Mouse (Mus musculus) midbrain, embryonic 15.5 days (tissue): ENCODE results near the gene Gm7075. TPM values are rescaled to one million over a fixed set of nuclear protein-coding genes. Genes with fewer than 3 reads are reported as not detected.
A peak's percentile ranks its signal among the peaks of the same experiment; 100 is the strongest.
"Not testable (repeated sequence)": the region's sequence is repeated elsewhere in the genome, so short reads cannot be mapped to it uniquely, and the experiment has no call there.

ENCODE experiments used
- ATAC-seq: fragments of 200-750 bp; cut with Nextera tagmentation; replicated peaks from 2 replicates; pipeline ENCODE4 v1.8.0; 2017; ENCODE audit warnings: moderate TSS enrichment
- H3K27ac ChIP-seq: fragments of 300-500 bp; sonication (generic); 2 replicates; pipeline ENCODE4 v1.5.1; 2015; ENCODE audit warnings: mild to moderate bottlenecking, inconsistent platforms
- H3K27me3 ChIP-seq: fragments of 300-500 bp; sonication (generic); replicated peaks from 2 replicates; pipeline ENCODE4 v1.6.1; 2015; ENCODE audit warnings: inconsistent platforms
- H3K36me3 ChIP-seq: fragments of 300-500 bp; sonication (generic); replicated peaks from 2 replicates; pipeline ENCODE4 v1.6.1; 2015; ENCODE audit warnings: inconsistent platforms
- H3K4me1 ChIP-seq: fragments of 300-500 bp; sonication (generic); 2 replicates; pipeline ENCODE4 v1.6.1; 2015; ENCODE audit warnings: inconsistent platforms
- H3K4me2 ChIP-seq: fragments of 300-500 bp; sonication (generic); 2 replicates; pipeline ENCODE4 v1.6.1; 2015; ENCODE audit warnings: inconsistent platforms, mild to moderate bottlenecking, moderate library complexity
- H3K4me3 ChIP-seq: fragments of 300-500 bp; sonication (generic); 2 replicates; pipeline ENCODE4 v1.5.1; 2015; ENCODE audit warnings: mild to moderate bottlenecking, inconsistent platforms
- H3K9ac ChIP-seq: fragments of 300-500 bp; sonication (generic); 2 replicates; pipeline ENCODE4 v1.6.1; 2015; ENCODE audit warnings: mild to moderate bottlenecking, inconsistent platforms
- H3K9me3 ChIP-seq: fragments of 300-500 bp; sonication (generic); 2 replicates; pipeline ENCODE4 v1.6.1; 2016; ENCODE audit warnings: inconsistent platforms
- WGBS: fragments of 180-500 bp; shearing (Covaris S2); methylation state at CpG from one replicate; pipeline ENCODE4 v1.1.7; 2015; ENCODE audit warnings: mixed read lengths; 5-methylcytosine and 5-hydroxymethylcytosine counted together
- polyA plus RNA-seq: library from polyadenylated mRNA; unstranded; fragments of >200 nt; fragmentation: Nextera tagmentation; extraction: Ambion mirVana; gene quantifications from 2 replicates; pipeline ENCODE4 v1.2.1, GENCODE M21; 2015

Gene Gm7075
- polyA plus RNA-seq, 1 experiment from 2014 or later = not detected

GRCm38 (mm10) chr10:63412756-63413155, 8.8 kb downstream of the Gm7075 start:
- WGBS = 92% methylated on average over 17 of the region's 17 CpGs
- ATAC-seq = no peak
- H3K4me2 ChIP-seq = no peak overlapping the region
- no peak overlapping the region for H3K9ac ChIP-seq
- H3K9me3 ChIP-seq = no peaks in the 10 kb centered on the region
- H3K36me3 ChIP-seq = no peaks in the 10 kb centered on the region
- no peak overlapping the region for H3K4me3 ChIP-seq
- no peaks in the 10 kb centered on the region for H3K27me3 ChIP-seq
- H3K27ac ChIP-seq = no peak overlapping the region
- H3K4me1 ChIP-seq = no peaks in the 10 kb centered on the region

DNA sequence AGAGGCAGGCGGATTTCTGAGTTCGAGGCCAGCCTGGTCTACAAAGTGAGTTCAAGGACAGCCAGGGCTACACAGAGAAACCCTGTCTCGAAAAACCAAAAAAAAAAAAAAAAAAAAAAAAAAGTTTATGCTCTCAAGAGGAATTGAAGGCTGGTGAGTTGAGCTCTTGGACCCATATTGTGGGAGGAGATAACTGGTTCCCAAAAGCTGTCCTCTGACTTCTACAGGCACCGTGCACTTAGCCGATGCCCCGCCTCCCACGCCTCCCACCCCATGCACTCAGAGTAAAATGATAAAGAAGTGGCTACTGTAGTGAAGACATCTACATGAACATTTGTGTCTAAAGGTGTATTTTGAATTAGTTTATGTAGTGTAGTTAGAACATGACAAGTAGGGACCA, 9.9 kb downstream of the Gm7075 start:
- H3K4me2 ChIP-seq, H3K27ac ChIP-seq, H3K4me3 ChIP-seq, H3K4me1 ChIP-seq, H3K9ac ChIP-seq, H3K9me3 ChIP-seq, H3K36me3 ChIP-seq, ATAC-seq, H3K27me3 ChIP-seq: not testable (repeated sequence)
- WGBS = 96% methylated on average over 6 of the region's 7 CpGs

DNA sequence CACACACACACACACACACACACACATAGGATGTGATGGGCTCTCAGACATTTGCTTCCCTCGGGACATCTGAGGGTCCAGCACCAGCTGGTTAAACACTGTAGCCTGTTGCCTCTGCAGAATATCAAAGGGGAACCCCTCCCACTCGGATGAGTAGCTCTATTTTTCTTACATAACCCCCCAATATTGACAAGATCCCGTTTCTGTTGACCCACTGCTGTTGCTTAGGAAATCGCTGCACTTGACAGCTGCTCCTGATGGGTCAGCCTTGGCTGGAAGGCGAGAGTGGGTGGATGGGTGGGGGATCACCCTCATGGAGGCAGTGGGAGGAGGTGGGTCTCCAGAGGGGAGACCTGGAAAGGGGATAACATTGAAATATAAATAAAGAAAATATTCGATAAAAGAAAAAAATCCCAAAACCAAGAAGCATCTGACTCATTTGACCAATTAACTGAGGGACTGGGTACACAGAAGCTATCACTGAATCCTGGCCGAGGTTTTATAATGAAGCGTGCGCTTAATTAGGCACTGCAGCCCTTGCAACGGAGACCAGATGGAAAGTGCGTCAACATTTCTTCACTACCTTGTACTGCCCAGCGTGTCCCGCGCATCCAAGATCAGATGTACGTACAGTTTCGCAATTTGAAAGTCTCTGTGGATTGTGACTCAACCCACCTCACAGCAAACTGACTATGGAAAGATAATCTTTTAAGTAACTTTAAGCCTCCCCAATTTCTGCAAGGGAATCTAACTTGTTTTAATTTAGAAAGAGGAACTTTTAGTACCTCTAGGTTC, 11.2 kb downstream of the Gm7075 start:
- Histone ChIP-seq H3K27ac (no peak overlapping the region), H3K36me3 (no peaks in the 10 kb centered on the region), H3K27me3 (no peaks in the 10 kb centered on the region), H3K4me2 (no peak overlapping the region), H3K4me1 (no peaks in the 10 kb centered on the region), H3K9ac (no peak overlapping the region), H3K9me3 (no peaks in the 10 kb centered on the region), H3K4me3 (no peak overlapping the region)
- no peak for ATAC-seq
- 62% methylated on average over 16 of the region's 16 CpGs for WGBS

- Histone ChIP-seq H3K4me1 (no peaks in the 10 kb centered on the region), H3K36me3 (no peaks in the 10 kb centered on the region), H3K9me3 (no peaks in the 10 kb centered on the region), H3K27me3 (no peaks in the 10 kb centered on the region), H3K9ac (no peak overlapping the region), H3K27ac (no peak overlapping the region), H3K4me3 (no peak overlapping the region), H3K4me2 (no peak overlapping the region)
- no peak for ATAC-seq
- 76% methylated on average over 2 of the region's 2 CpGs for WGBS
Measured at GRCm38 (mm10) chr10:63403636-63404035, 18.0 kb downstream of the Gm7075 start.

DNA sequence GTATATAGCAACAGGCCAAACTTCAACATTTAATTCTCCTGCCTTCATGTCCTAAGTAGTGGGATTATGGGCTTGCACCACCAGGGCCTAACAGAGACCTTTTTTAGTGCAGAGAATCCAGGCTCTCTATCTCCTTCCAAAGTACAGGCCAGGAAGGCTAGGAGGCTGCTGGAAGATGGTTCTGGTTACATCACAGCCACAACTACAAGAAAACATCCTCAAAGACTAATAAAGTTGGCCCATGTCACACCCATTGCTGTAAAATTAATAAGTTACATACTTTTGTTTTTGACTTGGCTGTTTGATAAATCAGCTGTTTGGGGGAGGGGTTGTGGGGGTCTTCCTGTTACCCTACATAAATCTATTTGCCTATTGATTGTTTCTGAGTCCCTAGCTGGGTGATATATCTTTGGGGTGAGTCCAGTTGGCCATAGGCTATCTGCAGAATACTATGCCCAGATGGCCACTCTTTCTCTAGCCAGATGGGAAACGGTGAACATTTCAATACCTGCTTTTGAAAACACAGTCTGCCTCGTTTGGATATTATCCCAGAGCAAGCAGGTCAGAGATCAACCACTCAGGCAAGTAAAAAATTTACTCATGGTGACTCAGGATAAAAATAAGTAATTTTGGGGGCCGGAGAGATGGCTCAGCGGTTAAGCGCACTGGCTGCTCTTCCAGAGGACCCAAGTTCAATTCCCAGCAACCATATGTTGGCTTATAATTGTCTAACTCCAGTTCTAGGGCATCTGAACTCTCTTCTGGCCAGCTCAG, 18.7 kb downstream of the Gm7075 start:
- WGBS = 88% methylated on average over 5 of the region's 5 CpGs
- Histone ChIP-seq H3K9me3 (no peaks in the 10 kb centered on the region), H3K4me3 (no peak overlapping the region), H3K27ac (no peak overlapping the region), H3K4me2 (no peak overlapping the region), H3K4me1 (no peaks in the 10 kb centered on the region), H3K27me3 (no peaks in the 10 kb centered on the region), H3K9ac (no peak overlapping the region), H3K36me3 (no peaks in the 10 kb centered on the region)
- ATAC-seq = no peak

DNA sequence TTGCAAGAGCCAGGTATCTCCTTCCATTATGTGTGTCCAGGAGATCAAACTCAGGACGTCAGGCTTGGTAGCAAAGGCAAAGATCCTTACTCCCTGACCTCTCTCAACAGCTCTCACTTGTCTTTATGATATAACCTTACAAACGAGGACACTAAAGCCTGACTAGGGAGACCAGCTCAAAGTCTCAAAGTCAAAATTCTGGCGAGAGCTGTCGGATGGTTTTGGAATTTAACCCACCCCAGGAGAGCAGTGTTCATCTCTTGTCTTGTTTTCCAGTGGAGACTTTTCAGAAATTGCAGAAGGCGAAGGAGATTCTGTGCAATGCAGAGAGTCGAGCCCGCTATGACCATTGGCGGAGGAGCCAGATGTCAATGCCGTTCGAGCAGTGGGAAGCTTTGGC, 24.6 kb downstream of the Gm7075 start:
- no peak for ATAC-seq
- Histone ChIP-seq H3K27me3 (no peaks in the 10 kb centered on the region), H3K4me2 (no peak overlapping the region), H3K9me3 (no peaks in the 10 kb centered on the region), H3K4me1 (no peaks in the 10 kb centered on the region), H3K4me3 (no peak overlapping the region), H3K36me3 (no peaks in the 10 kb centered on the region), H3K27ac (no peak overlapping the region), H3K9ac (no peak overlapping the region)
- 93% methylated on average over 10 of the region's 10 CpGs for WGBS

- no peaks in the 10 kb centered on the region for H3K27me3 ChIP-seq
- 47% methylated on average over 4 of the region's 4 CpGs for WGBS
Measured at GRCm38 (mm10) chr10:63388948-63389347, 32.6 kb downstream of the Gm7075 start.

GRCm38 (mm10) chr10:63386991-63387390, 34.6 kb downstream of the Gm7075 start:
- Histone ChIP-seq H3K36me3 (no peaks in the 10 kb centered on the region), H3K4me1 (peaks cover 6% of the 10 kb centered on the region), H3K9me3 (no peaks in the 10 kb centered on the region), H3K4me3 (peak overlapping the region; percentile 67), H3K9ac (peak overlapping the region; percentile 62), H3K27me3 (no peaks in the 10 kb centered on the region), H3K4me2 (peak overlapping the region; percentile 70), H3K27ac (peak overlapping the region; percentile 69; the same call in 1 of the 2 replicates)
- 2% methylated on average over 10 of the region's 10 CpGs for WGBS
- no peak for ATAC-seq

More at GRCm38 (mm10) chr10:63388948-63389347, 32.6 kb downstream of the Gm7075 start:
- Histone ChIP-seq H3K36me3 (no peaks in the 10 kb centered on the region), H3K27ac (no peak overlapping the region), H3K9ac (no peak overlapping the region), H3K9me3 (no peaks in the 10 kb centered on the region), H3K4me2 (no peak overlapping the region), H3K4me1 (0 out of 2 replicates have a peak, but pooled peaks cover 5% of the 10 kb centered on the region), H3K4me3 (no peak overlapping the region)
- no peak for ATAC-seq

GRCm38 (mm10) chr10:63386444-63386843, 35.1 kb downstream of the Gm7075 start:
- WGBS = 0% methylated on average over 19 of the region's 19 CpGs
- Histone ChIP-seq H3K9me3 (no peaks in the 10 kb centered on the region), H3K4me3 (peak overlapping the region; percentile 67), H3K4me1 (peaks cover 12% of the 10 kb centered on the region), H3K27ac (peak overlapping the region; percentile 69), H3K4me2 (peak overlapping the region; percentile 70), H3K27me3 (no peaks in the 10 kb centered on the region), H3K36me3 (no peaks in the 10 kb centered on the region), H3K9ac (peak overlapping the region; percentile 62)
- peak; percentile 75 for ATAC-seq

DNA sequence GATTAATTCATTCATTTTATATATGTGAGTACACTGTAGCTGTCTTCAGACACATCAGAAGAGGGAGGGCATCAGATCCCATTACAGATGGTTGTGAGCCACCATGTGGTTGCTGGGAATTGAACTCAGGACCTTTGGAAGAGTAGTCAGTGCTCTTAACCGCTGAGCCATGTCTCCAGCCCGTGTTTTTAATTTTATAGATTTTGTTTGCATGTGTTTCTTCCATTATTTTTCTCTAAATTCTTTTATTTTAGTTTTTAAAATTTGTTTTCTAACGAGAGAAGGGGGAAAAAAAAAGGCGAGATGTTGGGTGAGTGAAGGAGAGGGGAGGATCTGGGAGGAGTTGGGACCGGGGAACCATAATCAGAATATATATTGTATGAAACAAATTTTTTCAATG, 35.7 kb downstream of the Gm7075 start:
- peak overlapping the region; percentile 67 for H3K4me3 ChIP-seq
- H3K27ac ChIP-seq = peak overlapping the region; percentile 69; the same call in 1 of the 2 replicates
- 28% methylated on average over 5 of the region's 5 CpGs for whole genome bisulfite sequencing
- peak overlapping the region; percentile 70 for H3K4me2 ChIP-seq
- not testable (repeated sequence) for H3K36me3 ChIP-seq, H3K9me3 ChIP-seq, ATAC-seq, H3K9ac ChIP-seq, H3K27me3 ChIP-seq
- H3K4me1 ChIP-seq = peaks cover 14% of the 10 kb centered on the region

GRCm38 (mm10) chr10:63382372-63383279, 39.0 kb downstream of the Gm7075 start, which contains the start of gene Dnajc12:
Dnajc12 (plus strand) TSS chr10:63382443.
- ATAC-seq = peak; percentile 95
- Histone ChIP-seq H3K27ac (peak within 1 kb of the TSS; percentile 73), H3K4me1 (peaks cover 14% of the 10 kb centered on the region), H3K36me3 (no peaks in the 10 kb centered on the region), H3K4me2 (peak within 1 kb of the TSS; percentile 77), H3K9me3 (no peaks in the 10 kb centered on the region), H3K9ac (peak within 1 kb of the TSS; percentile 60), H3K4me3 (peak within 1 kb of the TSS; percentile 53), H3K27me3 (peaks cover 3% of the 10 kb centered on the region; the same call in 1 of the 2 replicates)
- under 1% methylated on average over 28 of the region's 28 CpGs for WGBS
